Mouse (Mus musculus): ENCODE data around the gene Gata1.
A peak's percentile ranks its signal among the peaks of the same experiment; 100 is the strongest.
"Not testable (repeated sequence)": the region's sequence is repeated elsewhere in the genome, so short reads cannot be mapped to it uniquely, and the experiment has no call there.

Gata1 gene

DNA sequence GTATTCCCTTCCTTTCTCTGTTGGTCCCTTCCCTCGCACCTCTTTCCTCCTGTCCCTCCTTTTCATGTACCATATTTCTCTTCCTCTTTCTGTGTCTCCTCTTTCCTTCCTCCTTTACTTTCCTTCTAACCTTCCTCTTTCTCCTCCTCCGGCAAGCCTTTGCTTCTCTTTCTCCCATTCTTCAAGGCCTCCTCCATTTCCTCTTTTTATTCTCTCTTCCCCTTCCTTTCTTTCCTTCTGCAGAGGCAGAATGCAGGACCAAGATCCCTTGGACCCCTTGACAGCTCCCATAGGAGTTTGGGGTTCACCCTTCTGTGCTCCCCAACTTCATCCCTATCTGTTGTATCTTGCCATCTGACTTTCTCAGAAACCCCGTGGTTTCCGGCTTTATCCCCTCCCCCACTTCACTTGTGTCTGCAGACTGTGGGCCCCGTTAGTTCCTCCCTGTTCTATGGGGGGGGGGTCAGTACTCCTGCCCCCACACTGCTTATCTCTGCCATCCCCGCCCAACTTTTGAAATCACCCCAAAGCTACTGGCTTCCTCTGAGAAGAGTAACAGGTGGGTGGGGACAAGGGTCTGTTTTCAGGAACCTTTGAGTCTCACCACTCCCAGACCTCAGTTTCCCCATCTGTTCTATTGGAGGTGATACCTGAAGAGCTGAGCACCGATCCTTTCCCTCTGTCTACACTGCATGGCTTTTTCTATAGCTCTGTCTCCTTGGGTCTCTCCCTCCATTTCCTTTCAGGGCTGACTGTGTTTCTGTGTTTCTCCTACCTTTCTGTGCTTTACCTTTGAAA is 13.8 kb downstream of the Gata1 start:
- no peak for DNase-seq

DNA sequence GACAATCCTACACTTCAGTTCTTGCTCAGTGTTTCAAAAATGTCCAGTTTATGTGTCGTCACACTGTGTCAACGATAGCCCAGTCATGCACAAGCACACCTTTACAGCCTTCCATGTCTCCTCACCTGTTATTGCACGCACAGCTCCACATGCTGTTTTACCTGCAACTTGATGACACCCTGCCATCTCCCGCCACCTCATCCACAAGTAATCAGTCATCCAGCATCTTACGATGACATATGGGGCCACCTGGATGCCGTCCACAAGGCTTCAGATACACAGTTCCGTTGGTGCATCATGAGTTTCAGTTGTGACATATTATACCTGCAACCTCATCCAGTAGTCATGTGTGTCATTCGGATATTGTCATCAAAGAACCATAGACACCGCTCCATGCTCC is 19.0 kb downstream of the Gata1 start:
- no peak for DNase-seq

- DNase-seq: peak in 1 of 2 experiments; percentile 9
Observed at GRCm38 (mm10) chrX:7950091-7950490, 27.8 kb downstream of the Gata1 start.

- peak; percentile 93 to 96 for DNase-seq
Observed at GRCm38 (mm10) chrX:7947900-7948492, 29.9 kb downstream of the Gata1 start.

GRCm38 (mm10) chrX:7947108-7947899 is 30.6 kb downstream of the Gata1 start, which contains the start of gene Hdac6:
TSS of gene Hdac6 (minus strand) at chrX:7947889.
- peak; percentile 55 to 57 for DNase-seq

DNA sequence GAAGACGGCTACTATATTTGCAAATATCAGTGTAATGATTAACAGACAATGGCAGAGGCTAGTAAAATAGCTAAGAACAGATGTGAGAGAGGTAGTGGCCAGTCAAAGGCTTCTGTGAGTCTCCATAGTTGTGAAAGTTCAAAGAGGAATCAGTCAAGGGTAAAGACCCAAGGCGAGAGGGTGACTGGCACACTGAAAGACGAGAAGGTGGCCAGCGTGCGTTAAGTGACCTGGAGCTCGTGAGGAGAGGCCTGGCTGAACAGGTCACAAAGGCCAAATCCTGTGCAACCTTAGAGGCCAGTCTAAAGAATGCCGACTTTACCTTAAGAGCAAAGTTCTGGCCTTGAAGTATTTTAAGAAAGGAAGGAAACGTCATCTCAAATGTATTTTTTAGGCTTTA is 32.3 kb downstream of the Gata1 start:
- DNase-seq: no peak

GRCm38 (mm10) chrX:7937667-7938066 is 40.2 kb downstream of the Gata1 start:
- DNase-seq: no peak

DNA sequence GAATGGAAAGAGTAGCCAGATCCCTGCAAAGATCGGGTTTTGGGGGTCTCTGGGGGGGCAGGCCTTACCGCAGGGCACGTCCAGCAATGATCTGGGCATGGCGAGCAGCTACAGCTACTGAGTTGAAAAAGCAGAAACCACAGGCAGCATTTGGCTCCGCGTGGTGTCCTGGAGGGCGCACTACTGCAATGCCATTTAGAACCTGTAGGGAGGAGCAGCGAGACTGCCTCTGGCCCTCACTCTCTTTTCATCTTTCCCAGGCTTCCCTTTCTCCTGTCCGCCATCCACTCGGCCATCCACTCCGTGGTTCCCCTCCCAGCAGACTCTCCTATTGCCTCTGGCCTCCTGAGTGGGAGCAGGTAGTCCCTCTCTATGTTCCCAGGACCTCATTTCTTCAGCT is 41.0 kb downstream of the Gata1 start:
- DNase-seq: peak in 1 of 2 experiments; percentile 16

- no peak for DNase-seq
Observed at GRCm38 (mm10) chrX:7928270-7928790, 49.5 kb downstream of the Gata1 start, which contains the start of gene Eras. TSS of gene Eras (minus strand) at chrX:7928607.

DNA sequence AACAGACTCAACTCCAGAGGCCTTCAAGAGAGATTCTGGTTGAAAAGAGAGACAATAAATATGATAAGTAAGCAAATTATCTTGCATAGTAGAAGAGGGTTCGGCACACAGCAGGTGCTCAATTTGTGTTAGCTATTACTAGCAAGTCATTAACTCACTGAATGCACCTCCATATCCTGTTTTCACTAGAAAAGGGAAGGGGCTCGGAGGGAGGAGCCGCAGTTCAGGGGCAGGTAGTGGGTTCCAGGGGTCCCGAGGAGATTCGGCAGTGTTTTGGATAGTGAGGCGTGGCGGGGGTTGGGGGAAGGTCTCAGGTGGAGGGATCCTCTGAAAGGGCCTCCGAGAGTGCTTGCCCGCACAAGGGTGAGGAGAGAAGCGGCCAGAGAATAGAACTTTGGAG is 50.8 kb downstream of the Gata1 start:
- no peak for DNase-seq

DNA sequence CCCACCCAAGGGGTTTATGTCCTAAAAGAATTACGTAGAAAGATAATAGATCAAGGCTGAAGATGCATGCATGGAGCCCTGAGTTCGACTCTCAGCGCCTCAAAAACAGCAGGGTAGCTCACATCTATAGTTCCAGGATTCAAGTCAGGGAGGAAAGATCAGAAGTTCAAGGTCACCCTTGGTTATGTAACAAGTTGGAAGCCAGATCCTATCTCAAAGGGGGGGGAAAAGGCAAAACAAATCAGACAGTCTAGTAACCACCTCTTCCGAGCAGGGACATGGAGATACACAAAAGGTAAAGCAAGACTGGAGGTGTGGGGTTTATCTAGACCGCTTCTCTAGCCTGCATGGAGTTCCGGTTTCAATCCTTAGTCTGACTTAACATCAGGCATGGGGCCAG is 51.6 kb downstream of the Gata1 start:
- DNase-seq: no peak

GRCm38 (mm10) chrX:7922032-7922431 is 55.8 kb downstream of the Gata1 start:
- DNase-seq: peak; percentile 26 to 40

DNA sequence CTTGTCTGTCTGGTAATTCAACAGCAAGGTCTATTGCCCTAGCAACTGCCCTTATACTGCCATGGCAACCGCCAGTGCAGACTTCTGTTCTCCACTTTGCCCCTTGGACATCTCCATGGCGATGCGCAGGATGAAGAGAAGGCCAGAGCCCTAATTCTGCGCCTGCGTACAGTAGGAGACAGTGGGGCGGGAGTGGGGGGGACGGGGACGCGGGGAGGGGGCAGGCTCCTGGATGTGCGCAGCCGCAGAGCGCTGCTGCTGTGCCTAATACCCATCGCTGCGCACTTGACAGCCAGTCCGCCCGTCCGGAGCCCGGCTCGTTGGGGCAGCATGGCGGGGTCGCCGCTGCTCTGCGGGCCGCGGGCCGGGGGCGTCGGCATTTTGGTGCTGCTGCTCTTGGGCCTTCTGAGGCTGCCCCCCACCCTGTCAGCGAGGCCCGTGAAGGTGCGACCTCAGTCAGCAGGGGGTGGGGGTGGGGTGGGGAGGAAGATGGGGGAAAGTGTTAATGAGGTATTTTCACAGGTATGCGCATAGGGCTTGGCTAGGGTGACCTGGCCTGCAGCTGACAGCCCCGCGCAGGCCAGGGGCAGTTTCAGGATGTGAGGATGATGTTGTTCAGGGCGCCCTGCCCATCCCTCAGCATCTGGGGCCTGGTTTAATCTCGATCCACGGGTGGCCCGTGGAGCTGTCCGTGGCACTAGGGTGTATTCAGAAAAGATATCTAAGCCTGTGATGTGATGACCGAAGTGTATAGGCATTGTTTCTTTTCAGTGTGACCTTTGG is 58.1 kb downstream of the Gata1 start, which contains the start of gene Pcsk1n:
Gene Pcsk1n, plus strand, starts transcription at position 222 of the 783 bp plus-strand sequence.
- DNase-seq: peak; percentile 76 to 82

- DNase-seq: not testable (repeated sequence)
Observed at GRCm38 (mm10) chrX:7917960-7918359, 59.9 kb downstream of the Gata1 start.

DNA sequence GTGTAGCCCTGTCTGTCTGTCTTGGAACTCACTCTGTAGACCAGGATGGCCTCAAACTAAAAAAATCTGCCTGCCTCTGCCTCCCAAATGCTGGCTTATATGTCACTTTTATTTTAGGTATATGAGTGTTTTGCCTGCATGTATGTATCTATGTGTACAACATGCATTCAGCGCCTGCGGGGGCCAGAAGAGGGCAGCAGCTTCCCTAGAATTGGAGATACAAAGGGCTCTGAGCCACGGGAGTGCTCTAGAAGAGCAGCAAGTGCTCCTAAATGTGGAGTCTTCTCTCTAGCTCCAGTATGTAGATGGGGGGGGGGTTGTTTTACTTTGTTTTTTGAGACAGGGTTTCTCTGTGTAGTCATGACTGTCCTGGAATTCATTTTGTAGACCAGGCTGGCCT is 62.2 kb downstream of the Gata1 start:
- peak; percentile 33 to 65 for DNase-seq

DNA sequence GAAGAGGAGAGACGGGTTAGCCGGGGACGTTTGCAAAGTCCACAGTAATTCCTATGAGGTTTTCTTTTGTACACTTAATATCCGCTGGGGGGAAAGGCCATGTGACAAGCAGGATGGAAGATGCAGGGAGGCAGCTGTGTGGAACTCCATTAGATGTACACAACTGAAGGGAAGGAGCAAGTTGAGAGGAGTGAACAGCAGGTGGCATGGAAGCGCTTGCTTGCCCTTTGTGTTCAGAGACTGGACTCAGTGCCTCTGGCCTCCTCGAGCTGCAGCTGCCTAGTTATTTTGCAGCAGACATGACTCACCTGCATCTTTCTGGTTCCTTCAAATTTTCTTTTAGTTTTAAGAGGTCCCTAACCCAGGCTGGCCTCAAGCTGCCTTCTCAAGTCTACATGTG is 67.4 kb downstream of the Gata1 start:
- no peak for DNase-seq

Measured in cerebellum, postnatal 10 days (tissue).